Mouse (Mus musculus) cortical plate, adult 2 months (tissue): Measurements from ENCODE around the gene Dgkg.

Source experiments
- CTCF ChIP-seq: fragments of 200-500 bp; IDR thresholded peaks from 2 replicates; pipeline ENCODE4 v1.5.1; 2011; ENCODE audit warnings: mild to moderate bottlenecking, control low read depth, low read length; ENCODE audit not compliant: insufficient read depth; ENCODE audit errors: extremely low read depth
- POLR2A ChIP-seq: fragments of 200-500 bp; IDR thresholded peaks from 2 replicates; pipeline ENCODE4 v1.6.1; 2011; ENCODE audit warnings: mild to moderate bottlenecking, low read length, control low read depth; ENCODE audit not compliant: insufficient read depth; ENCODE audit errors: extremely low read depth

GRCm38 (mm10) chr16:22431335-22431734, 225.7 kb downstream of the Dgkg start:
- TF ChIP-seq POLR2A (no peak), CTCF (no peak)
